Comparison of ENCODE assay signal across 8 mouse cellular contexts in the genomic region with DNA sequence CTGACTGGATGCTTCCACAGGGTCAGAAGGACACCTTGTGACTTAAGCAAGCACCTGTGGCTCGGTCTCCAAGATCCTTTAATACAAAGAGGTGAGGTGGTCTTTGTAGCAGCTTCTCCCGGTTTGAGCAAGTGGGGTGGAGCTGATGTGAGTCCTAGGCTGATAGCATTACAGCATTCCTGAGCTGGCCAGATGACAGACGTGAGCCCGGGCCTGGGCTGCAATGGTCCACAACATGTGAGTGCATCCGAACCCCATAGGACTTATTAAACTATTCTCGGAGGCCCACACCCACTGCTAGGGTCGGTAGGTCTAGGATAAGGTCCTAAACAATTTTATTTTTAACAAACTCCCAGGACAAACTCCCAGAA.
DNase-seq lines count a peak whose midpoint lies in the region; ATAC-seq and TF ChIP-seq lines count a peak whose summit lies in the region.

No protein-coding gene starts in this region.

- peak overlapping the region; percentile 41 for H3K9ac ChIP-seq in heart, embryonic 14.5 days (ENCODE audit: low read length)
- peak overlapping the region; percentile 28 for H3K9ac ChIP-seq in forebrain, postnatal 0 days

- H3K27me3 ChIP-seq in heart, embryonic 14.5 days (ENCODE audit: control insufficient read depth, insufficient read depth, low read length): no peaks in the 10 kb centered on the region
- no peaks in the 10 kb centered on the region for H3K27me3 ChIP-seq in forebrain, postnatal 0 days (ENCODE audit: insufficient read depth, low read length)

- ATAC-seq in heart, embryonic 14.5 days (ENCODE audit: insufficient number of reproducible peaks, insufficient read depth, low FRiP score, low read depth): peak; percentile 44
- ATAC-seq in forebrain, postnatal 0 days: peak; percentile 40
- peak; percentile 29; the same call in 1 of the 2 replicates for ATAC-seq in megakaryocyte progenitor cell, adult 5-6 weeks (replicated peaks; ENCODE audit: poor library complexity)

- intact Hi-C loops in heart, postnatal 25 days (cut with DNase I): loop anchor here (1.0 to 10.0 kb wide), 5 partner anchors 311 to 998 kb away; partner anchors contain the start of gene Trib2

- no peak overlapping the region for H3K4me3 ChIP-seq in heart, embryonic 14.5 days (ENCODE audit: control insufficient read depth in 1 of 2, insufficient read depth in 1 of 2, low read depth in 1 of 2, low read length in 2 of 2)
- no peak overlapping the region for H3K4me3 ChIP-seq in forebrain, postnatal 0 days (ENCODE audit: low read depth, low read length)

- TF ChIP-seq CTCF in forebrain, postnatal 0 days (IDR thresholded peaks at IDR 0.05; ENCODE audit: low read depth): no peak

- H3K4me1 ChIP-seq in heart, embryonic 14.5 days (ENCODE audit: control insufficient read depth in 2 of 2, insufficient read depth in 2 of 2, low read length in 2 of 2): peaks cover 10 to 17% of the 10 kb centered on the region in 2 experiments
- no peaks in the 10 kb centered on the region for H3K4me1 ChIP-seq in forebrain, postnatal 0 days (ENCODE audit: insufficient read depth)

- H3K27ac ChIP-seq in heart, embryonic 14.5 days (replicated peaks in 1 of 2; ENCODE audit: control insufficient read depth in 1 of 2, insufficient read depth in 1 of 2, low read depth in 2 of 2, low read length in 2 of 2): peak overlapping the region; percentile 53 to 74
- peak overlapping the region; percentile 62; the same call in 1 of the 2 replicates for H3K27ac ChIP-seq in forebrain, postnatal 0 days (ENCODE audit: low read depth, low read length)

- no peaks in the 10 kb centered on the region for H3K9me3 ChIP-seq in heart, embryonic 14.5 days (ENCODE audit: control insufficient read depth, low read length)
- H3K9me3 ChIP-seq in forebrain, postnatal 0 days (ENCODE audit: low read length): no peaks in the 10 kb centered on the region

- peaks cover 15% of the 10 kb centered on the region for H3K36me3 ChIP-seq in heart, embryonic 14.5 days (ENCODE audit: control insufficient read depth, insufficient read depth, low read length)
- peaks cover 22% of the 10 kb centered on the region for H3K36me3 ChIP-seq in forebrain, postnatal 0 days (ENCODE audit: insufficient read depth)

- H3K4me2 ChIP-seq in heart, embryonic 14.5 days (ENCODE audit: low read length): peak overlapping the region; percentile 21
- peak overlapping the region; percentile 23; the same call in 1 of the 2 replicates for H3K4me2 ChIP-seq in forebrain, postnatal 0 days (ENCODE audit: low read depth)

- no peak for DNase-seq in heart, postnatal 25 days (ENCODE audit: low spot score)
- peak; percentile 73 for DNase-seq in NIH3T3 (ENCODE audit: low read depth)
- no peak for DNase-seq in forebrain, postnatal 0 days
- DNase-seq in adrenal gland, adult (ENCODE audit: inconsistent age in 2 of 2, low spot score in 1 of 2): no peak
- no peak for DNase-seq in frontal cortex, adult 2 months (ENCODE audit: extremely low spot score in 1 of 2, low spot score in 1 of 2)
- DNase-seq in thymus, postnatal 25 days: no peak

- 14% methylated on average over 7 of the region's 7 CpGs for WGBS in heart, embryonic 14.5 days
- WGBS in forebrain, postnatal 0 days: 30% methylated on average over 7 of the region's 7 CpGs
